Mouse (Mus musculus) embryonic fibroblast, embryonic 13.5 days (primary cell): Measurements from ENCODE around the gene Nat10.

Experiments used
- CTCF ChIP-seq: IDR thresholded peaks from 2 replicates; pipeline ENCODE4 v1.5.1; 2011; ENCODE audit warnings: mild to moderate bottlenecking, control low read depth, low read length, moderate library complexity, borderline replicate concordance; ENCODE audit not compliant: insufficient read depth
- POLR2A ChIP-seq: IDR thresholded peaks from 2 replicates; pipeline ENCODE4 v1.6.1; 2011; ENCODE audit warnings: low read depth, mild to moderate bottlenecking, control low read depth, low read length, moderate library complexity

DNA sequence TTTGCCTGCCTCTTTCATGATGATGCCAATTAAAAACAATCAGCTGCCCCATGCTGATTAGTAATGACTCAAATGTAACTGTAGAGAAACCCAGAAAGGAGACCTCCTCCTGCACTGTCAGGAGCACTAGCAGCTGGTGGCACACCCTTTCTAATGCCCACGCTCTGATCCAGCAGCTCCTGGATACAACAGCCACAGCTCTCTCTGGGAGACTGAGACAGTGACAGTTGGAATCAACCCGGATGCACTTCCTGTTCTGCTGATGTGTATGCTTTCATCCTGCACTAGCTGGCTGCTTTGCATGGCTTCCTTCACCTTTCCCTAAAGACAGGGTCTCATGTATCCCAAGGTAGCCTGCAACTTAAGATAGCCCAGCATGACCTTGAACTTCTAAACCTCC is 15.0 kb downstream of the Nat10 start:
- TF ChIP-seq POLR2A (no peak), CTCF (no peak)
